Mouse (Mus musculus): ENCODE data around the gene Prex1. TPM values are rescaled to one million over a fixed set of nuclear protein-coding genes. Genes with fewer than 3 reads are reported as not detected.
"Not testable (repeated sequence)": the region's sequence is repeated elsewhere in the genome, so short reads cannot be mapped to it uniquely, and the experiment has no call there.

Gene Prex1
- polyA plus RNA-seq, 1 experiment from 2014 or later, result 22.0 TPM

DNA sequence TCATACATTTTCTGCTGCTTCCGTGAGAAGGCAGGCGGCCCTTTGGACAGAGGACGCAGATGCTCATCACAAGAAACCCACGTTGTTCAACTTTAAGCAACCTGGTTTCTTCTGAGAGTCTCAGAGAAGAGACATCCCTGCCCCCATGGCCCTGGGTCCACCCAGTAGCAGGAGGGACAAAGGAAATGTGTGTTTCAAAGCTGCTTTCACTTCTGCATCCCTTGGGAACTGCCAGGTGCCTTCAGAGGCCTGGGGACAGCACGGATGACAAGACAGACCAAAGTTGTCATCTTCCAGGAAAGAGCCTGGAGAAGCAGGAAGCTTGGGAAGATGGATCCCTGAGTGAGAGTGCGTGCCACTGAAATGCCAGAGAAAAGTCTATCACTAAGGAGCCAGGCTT, 27.8 kb upstream of the Prex1 start:
- Histone ChIP-seq H3K9ac (ENCODE audit: low read depth, low read length) (no peak overlapping the region), H3K4me3 (ENCODE audit: low read depth, low read length) (no peak overlapping the region), H3K27me3 (ENCODE audit: control insufficient read depth, insufficient read depth, low read depth, low read length) (no peaks in the 10 kb centered on the region), H3K9me3 (replicated peaks; ENCODE audit: control insufficient read depth, low read length, poor library complexity, severe bottlenecking) (no peaks in the 10 kb centered on the region), H3K27ac (ENCODE audit: low read length) (no peak overlapping the region), H3K4me2 (ENCODE audit: low read length) (no peak overlapping the region), H3K36me3 (ENCODE audit: control insufficient read depth, insufficient read depth, low read length) (no peaks in the 10 kb centered on the region), H3K4me1 (ENCODE audit: control insufficient read depth, insufficient read depth, low read length) (no peaks in the 10 kb centered on the region)
- 90% methylated on average over 6 of the region's 6 CpGs for WGBS
- ATAC-seq, result no peak

DNA sequence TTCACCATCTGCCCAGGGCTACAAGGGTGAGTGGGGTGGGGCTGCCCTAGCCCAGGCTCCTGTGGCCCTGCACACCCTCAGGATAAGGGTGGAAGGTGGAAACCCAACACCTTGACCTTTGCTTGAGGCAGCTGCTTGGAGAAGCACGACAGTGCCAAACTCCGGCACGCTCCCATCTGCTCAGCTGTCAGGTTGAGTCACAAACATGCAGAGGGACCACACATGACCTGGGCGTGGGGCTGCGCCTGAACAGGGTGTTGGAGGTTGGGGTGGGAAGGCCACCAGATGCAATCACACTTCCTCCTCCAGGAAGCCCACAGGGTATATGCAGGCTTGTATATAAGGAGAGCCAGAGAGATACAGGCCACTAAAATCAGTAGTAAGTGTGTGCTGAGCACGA, 26.8 kb upstream of the Prex1 start:
- H3K27me3 ChIP-seq (ENCODE audit: control insufficient read depth, insufficient read depth, low read depth, low read length), result no peaks in the 10 kb centered on the region
- no peaks in the 10 kb centered on the region for H3K36me3 ChIP-seq (ENCODE audit: control insufficient read depth, insufficient read depth, low read length)
- no peak for ATAC-seq
- no peak overlapping the region for H3K4me3 ChIP-seq (ENCODE audit: low read depth, low read length)
- H3K4me2 ChIP-seq (ENCODE audit: low read length), result no peak overlapping the region
- no peaks in the 10 kb centered on the region for H3K9me3 ChIP-seq (replicated peaks; ENCODE audit: control insufficient read depth, low read length, poor library complexity, severe bottlenecking)
- peaks cover 5% of the 10 kb centered on the region for H3K4me1 ChIP-seq (ENCODE audit: control insufficient read depth, insufficient read depth, low read length)
- H3K9ac ChIP-seq (ENCODE audit: low read depth, low read length), result no peak overlapping the region
- WGBS, result 86% methylated on average over 6 of the region's 6 CpGs
- H3K27ac ChIP-seq (ENCODE audit: low read length), result no peak overlapping the region

DNA sequence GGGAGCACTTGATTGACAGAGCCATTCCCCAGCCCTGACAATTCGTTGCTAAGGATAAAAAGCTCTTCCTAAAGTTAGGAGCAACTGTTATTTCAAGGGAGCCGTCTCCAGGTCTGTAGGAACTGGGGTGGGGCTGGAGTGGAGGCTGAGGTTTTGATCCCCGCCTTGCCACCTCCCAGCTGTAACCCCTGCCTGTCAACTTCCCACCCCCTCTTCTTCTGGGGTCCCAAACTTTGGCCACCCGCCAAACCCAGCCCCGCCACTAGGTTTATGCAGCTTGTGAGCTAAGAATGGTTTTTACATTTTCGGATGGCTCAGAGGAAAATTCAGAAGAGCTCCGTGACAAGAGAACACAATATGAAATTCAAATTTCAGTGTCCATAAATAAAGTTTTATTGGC, 23.7 kb upstream of the Prex1 start:
- H3K4me2 ChIP-seq (ENCODE audit: low read length), result no peak overlapping the region
- no peak for ATAC-seq
- H3K36me3 ChIP-seq (ENCODE audit: control insufficient read depth, insufficient read depth, low read length), result no peaks in the 10 kb centered on the region
- WGBS, result 62% methylated on average over 7 of the region's 7 CpGs
- no peaks in the 10 kb centered on the region for H3K27me3 ChIP-seq (ENCODE audit: control insufficient read depth, insufficient read depth, low read depth, low read length)
- H3K4me3 ChIP-seq (ENCODE audit: low read depth, low read length), result no peak overlapping the region
- H3K9me3 ChIP-seq (replicated peaks; ENCODE audit: control insufficient read depth, low read length, poor library complexity, severe bottlenecking), result no peaks in the 10 kb centered on the region
- H3K4me1 ChIP-seq (ENCODE audit: control insufficient read depth, insufficient read depth, low read length), result peaks cover 6% of the 10 kb centered on the region
- H3K27ac ChIP-seq (ENCODE audit: low read length), result no peak overlapping the region
- no peak overlapping the region for H3K9ac ChIP-seq (ENCODE audit: low read depth, low read length)

DNA sequence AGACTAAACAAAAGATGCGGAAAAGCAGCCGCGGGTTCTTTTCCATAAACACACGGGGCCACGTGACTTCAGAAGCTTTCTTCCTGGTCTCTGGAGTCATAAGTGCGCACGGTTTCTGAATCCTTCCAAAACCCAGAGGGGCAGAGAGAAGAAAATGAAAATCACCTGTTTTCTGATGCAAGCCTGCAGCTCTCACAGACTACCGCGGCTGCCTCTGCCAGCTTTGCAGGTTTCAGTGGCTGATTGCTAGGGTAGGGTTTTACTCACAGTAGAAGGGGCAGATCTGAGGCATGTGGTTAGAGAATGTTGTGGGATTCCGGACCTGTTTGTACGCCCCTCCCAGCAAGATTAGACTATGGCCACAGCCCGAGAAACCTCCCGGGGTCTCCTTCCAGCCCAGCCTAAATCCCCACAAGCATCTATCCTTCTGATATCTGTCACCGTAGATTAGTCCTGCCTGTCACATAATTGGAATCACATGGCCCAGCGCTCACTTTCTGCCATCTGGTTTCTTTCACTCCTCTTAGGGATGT, 21.9 kb upstream of the Prex1 start:
- Histone ChIP-seq H3K9ac (ENCODE audit: low read depth, low read length) (peak overlapping the region; percentile 50), H3K4me2 (ENCODE audit: low read length) (peak overlapping the region; percentile 38), H3K4me1 (ENCODE audit: control insufficient read depth, insufficient read depth, low read length) (peaks cover 6% of the 10 kb centered on the region), H3K27me3 (ENCODE audit: control insufficient read depth, insufficient read depth, low read depth, low read length) (no peaks in the 10 kb centered on the region), H3K9me3 (replicated peaks; ENCODE audit: control insufficient read depth, low read length, poor library complexity, severe bottlenecking) (no peaks in the 10 kb centered on the region), H3K36me3 (ENCODE audit: control insufficient read depth, insufficient read depth, low read length) (no peaks in the 10 kb centered on the region), H3K4me3 (ENCODE audit: low read depth, low read length) (no peak overlapping the region), H3K27ac (ENCODE audit: low read length) (peak overlapping the region; percentile 60; the same call in 1 of the 2 replicates)
- ATAC-seq, result no peak
- 15% methylated on average over 14 of the region's 15 CpGs for WGBS

DNA sequence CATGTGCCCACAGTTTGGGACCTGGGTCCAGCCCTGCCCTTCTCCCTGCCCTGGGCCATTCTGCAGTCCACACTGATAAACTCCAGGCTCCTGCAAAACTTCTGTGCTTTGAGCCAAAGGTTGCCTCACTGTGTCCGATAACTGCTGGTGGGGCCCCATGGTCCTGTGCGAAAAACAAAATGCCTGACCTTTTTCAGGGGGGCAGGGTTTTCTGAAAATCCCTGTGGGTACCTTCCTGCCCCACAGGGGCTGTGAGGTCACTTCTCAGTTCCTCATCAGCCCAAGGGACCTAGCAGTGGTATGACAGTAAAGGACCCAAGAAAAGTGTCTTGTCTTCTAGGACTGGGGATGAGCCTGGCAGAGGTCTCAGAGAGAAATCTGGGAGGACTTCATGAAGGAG, 19.2 kb upstream of the Prex1 start:
- no peak for ATAC-seq
- no peaks in the 10 kb centered on the region for H3K27me3 ChIP-seq (ENCODE audit: control insufficient read depth, insufficient read depth, low read depth, low read length)
- H3K9me3 ChIP-seq (replicated peaks; ENCODE audit: control insufficient read depth, low read length, poor library complexity, severe bottlenecking), result no peaks in the 10 kb centered on the region
- H3K4me2 ChIP-seq (ENCODE audit: low read length), result no peak overlapping the region
- no peak overlapping the region for H3K4me3 ChIP-seq (ENCODE audit: low read depth, low read length)
- H3K4me1 ChIP-seq (ENCODE audit: control insufficient read depth, insufficient read depth, low read length), result peaks cover 17% of the 10 kb centered on the region
- no peak overlapping the region for H3K9ac ChIP-seq (ENCODE audit: low read depth, low read length)
- 100% methylated on average over 2 of the region's 2 CpGs for WGBS
- no peaks in the 10 kb centered on the region for H3K36me3 ChIP-seq (ENCODE audit: control insufficient read depth, insufficient read depth, low read length)
- H3K27ac ChIP-seq (ENCODE audit: low read length), result no peak overlapping the region

DNA sequence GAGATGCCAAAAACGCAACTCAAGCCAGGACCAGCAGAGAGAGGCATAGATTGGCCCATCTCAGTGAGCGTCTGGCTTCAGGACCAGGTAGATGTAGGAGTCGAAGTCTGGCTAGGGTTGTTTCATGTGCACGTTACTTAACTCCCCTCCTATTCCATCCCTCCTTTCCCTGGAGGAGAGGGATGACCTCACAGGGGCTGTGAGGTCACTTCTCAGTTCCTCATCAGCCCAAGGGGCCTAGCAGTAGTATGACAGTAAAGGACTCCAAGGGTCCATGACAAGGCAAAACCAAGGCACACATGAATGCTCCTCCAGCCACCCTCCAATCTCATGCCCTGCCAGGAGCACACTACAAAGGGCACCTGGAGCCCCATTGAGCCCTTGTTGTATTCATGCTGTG, 18.5 kb upstream of the Prex1 start:
- H3K36me3 ChIP-seq (ENCODE audit: control insufficient read depth, insufficient read depth, low read length), result no peaks in the 10 kb centered on the region
- H3K4me2 ChIP-seq (ENCODE audit: low read length), result no peak overlapping the region
- H3K4me1 ChIP-seq (ENCODE audit: control insufficient read depth, insufficient read depth, low read length), result peaks cover 17% of the 10 kb centered on the region
- 88% methylated on average over 4 of the region's 4 CpGs for WGBS
- no peak for ATAC-seq
- H3K9me3 ChIP-seq (replicated peaks; ENCODE audit: control insufficient read depth, low read length, poor library complexity, severe bottlenecking), result no peaks in the 10 kb centered on the region
- H3K27me3 ChIP-seq (ENCODE audit: control insufficient read depth, insufficient read depth, low read depth, low read length), result no peaks in the 10 kb centered on the region
- H3K27ac ChIP-seq (ENCODE audit: low read length), result no peak overlapping the region
- H3K9ac ChIP-seq (ENCODE audit: low read depth, low read length), result no peak overlapping the region
- no peak overlapping the region for H3K4me3 ChIP-seq (ENCODE audit: low read depth, low read length)

DNA sequence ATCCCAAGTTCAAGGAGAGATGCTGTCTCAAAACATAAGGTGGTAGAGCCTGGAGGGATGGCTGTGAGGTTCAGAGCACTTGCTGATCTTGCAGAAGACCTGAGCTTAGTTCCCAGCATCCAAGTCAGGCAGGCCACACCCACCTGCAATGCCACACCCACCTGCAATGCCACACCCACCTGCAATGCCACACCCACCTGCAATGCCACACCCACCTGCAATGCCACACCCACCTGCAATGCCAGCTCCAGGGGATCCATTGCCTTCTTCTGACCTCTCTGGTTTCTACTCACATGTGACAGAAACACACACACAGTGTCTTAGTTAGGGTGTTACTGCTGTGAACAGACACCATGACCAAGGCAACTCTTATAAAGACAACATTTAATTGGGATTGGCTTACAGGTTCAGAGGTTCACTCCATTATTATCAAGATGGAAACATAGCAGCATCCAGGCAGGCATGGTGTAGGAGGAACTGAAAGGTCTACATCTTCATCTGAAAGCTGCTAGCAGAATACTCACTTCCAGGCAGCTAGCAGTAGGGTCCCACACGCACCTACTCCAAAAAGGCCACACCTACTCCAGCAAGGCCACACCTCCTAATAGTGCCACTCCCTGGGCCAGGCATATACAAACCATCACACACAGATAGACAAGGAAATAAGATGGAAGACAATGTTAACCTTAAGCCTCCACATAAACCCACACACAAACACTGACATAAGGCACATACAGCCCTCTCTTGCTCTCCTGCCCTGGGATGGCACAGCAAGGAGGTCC, 17.7 kb upstream of the Prex1 start:
- peaks cover 17% of the 10 kb centered on the region for H3K4me1 ChIP-seq (ENCODE audit: control insufficient read depth, insufficient read depth, low read length)
- not testable (repeated sequence) for H3K4me3 ChIP-seq (ENCODE audit: low read depth, low read length); H3K27me3 ChIP-seq (ENCODE audit: control insufficient read depth, insufficient read depth, low read depth, low read length); H3K27ac ChIP-seq (ENCODE audit: low read length); H3K4me2 ChIP-seq (ENCODE audit: low read length); H3K36me3 ChIP-seq (ENCODE audit: control insufficient read depth, insufficient read depth, low read length); H3K9me3 ChIP-seq (replicated peaks; ENCODE audit: control insufficient read depth, low read length, poor library complexity, severe bottlenecking); H3K9ac ChIP-seq (ENCODE audit: low read depth, low read length); ATAC-seq
- 96% methylated on average over 1 of the region's 1 CpGs for WGBS

DNA sequence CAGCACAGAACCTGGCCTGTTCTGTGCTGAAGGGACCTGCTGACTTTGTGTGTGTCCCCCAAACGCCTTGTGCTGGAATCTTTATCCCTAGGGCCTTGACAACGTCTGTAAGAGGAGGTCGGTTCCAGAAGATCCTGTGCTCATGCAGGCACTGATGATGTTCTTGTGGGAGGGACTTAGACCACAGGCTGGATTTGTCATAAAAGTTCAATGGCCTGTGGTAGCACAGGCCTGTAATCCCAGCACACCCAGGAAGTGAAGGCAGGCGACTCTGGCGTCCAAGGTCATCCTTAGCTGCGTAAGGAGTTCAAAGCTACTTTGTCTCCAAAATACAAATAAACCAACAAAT, 16.9 kb upstream of the Prex1 start:
- Histone ChIP-seq H3K27ac (ENCODE audit: low read length) (peak overlapping the region; percentile 55; the same call in 1 of the 2 replicates), H3K4me1 (ENCODE audit: control insufficient read depth, insufficient read depth, low read length) (peaks cover 13% of the 10 kb centered on the region; the same call in 1 of the 2 replicates), H3K9ac (ENCODE audit: low read depth, low read length) (0 out of 2 replicates have a peak overlapping the region, but pooled peaks have one; percentile 18), H3K27me3 (ENCODE audit: control insufficient read depth, insufficient read depth, low read depth, low read length) (no peaks in the 10 kb centered on the region), H3K4me2 (ENCODE audit: low read length) (no peak overlapping the region), H3K36me3 (ENCODE audit: control insufficient read depth, insufficient read depth, low read length) (no peaks in the 10 kb centered on the region), H3K4me3 (ENCODE audit: low read depth, low read length) (no peak overlapping the region), H3K9me3 (replicated peaks; ENCODE audit: control insufficient read depth, low read length, poor library complexity, severe bottlenecking) (no peaks in the 10 kb centered on the region)
- 41% methylated on average over 6 of the region's 6 CpGs for whole genome bisulfite sequencing
- peak; percentile 15; the same call in 1 of the 2 replicates for ATAC-seq

All from midbrain, embryonic 16.5 days (tissue).